Mouse (Mus musculus) E14TG2a.4 (cell line): ENCODE data around the gene Zranb1.

ENCODE experiments used
- CTCF ChIP-seq: conservative IDR thresholded peaks from 2 replicates; pipeline ENCODE4 v1.5.1; 2014; ENCODE audit warnings: low read length
- POU5F1 ChIP-seq: IDR thresholded peaks from 2 replicates; pipeline ENCODE4 v1.6.1; 2014; ENCODE audit warnings: low read length, borderline replicate concordance

DNA sequence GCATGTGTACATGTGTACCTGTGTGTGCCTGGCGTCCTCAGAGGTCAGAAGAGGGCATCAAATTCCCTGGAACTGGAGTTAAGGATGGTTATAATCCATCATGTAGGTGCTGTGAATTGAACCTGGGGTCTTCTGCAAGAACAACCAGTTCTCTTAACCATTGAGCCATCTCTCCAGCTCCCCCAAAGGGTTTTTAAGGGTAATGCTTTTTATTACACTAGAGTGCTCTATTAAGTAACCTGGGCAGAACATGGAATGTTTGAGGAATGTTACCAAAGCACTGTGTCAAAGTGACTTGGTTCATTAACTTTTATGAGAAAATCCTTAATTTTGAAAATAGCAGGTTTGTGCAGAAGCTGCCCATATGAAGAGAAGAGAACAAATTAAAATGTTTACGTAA, 41.1 kb downstream of the Zranb1 start:
- TF ChIP-seq CTCF (0 out of 2 replicates have a peak, but pooled peaks have one; percentile 8), POU5F1 (no peak)
